Mouse (Mus musculus) liver, adult 2 months (tissue): ENCODE results near the gene Raver2.

Experiments
- CTCF ChIP-seq: fragments of 200-500 bp; IDR thresholded peaks from 2 replicates; pipeline ENCODE4 v1.5.1; 2011; ENCODE audit warnings: low read depth, low read length, control low read depth
- POLR2A ChIP-seq: fragments of 200-500 bp; IDR thresholded peaks from 2 replicates; pipeline ENCODE4 v1.6.1; 2011; ENCODE audit warnings: low read length, control low read depth; ENCODE audit not compliant: insufficient read depth; ENCODE audit errors: extremely low read depth

DNA sequence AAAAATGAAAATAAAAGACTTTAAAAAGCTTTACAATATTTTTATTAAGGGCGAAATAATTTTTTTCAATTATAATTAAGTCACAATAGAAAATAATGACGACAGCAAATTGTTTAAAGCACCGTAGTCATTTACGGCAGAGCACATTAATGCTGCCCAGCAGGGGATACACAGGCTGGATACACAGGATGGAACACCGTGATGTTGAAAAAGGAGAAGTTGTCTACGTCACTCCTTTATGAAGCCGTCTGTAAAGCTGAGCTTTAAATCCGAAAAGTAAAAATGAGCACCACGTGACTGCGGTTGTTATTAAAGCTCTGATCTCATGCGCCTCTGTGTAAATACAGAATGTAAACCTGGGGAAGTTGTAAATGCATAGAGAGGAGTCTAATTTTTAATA is 69.2 kb downstream of the Raver2 start:
- TF ChIP-seq CTCF (no peak), POLR2A (no peak)
